Comparison of ENCODE assay signal across 13 mouse cellular contexts in genomic region chr11:25856629-25857568, GRCm38 (mm10).
DNase-seq lines count a peak whose midpoint lies in the region; ATAC-seq and TF ChIP-seq lines count a peak whose summit lies in the region.
"Had no signal": no experiment of that assay in that cellular context is flagged by ENCODE, and none has a peak within 500 bp of the region (broad histone marks: within the 10 kb centered on the region; RNA-seq: fewer than 3 reads in every experiment).

No protein-coding gene starts in this region.

- peak overlapping the region; percentile 39; the same call in 1 of the 2 replicates for H3K9ac ChIP-seq in hindbrain, embryonic 13.5 days
- no peak overlapping the region; the same call in 1 of the 2 replicates for H3K9ac ChIP-seq in midbrain, postnatal 0 days (replicated peaks; ENCODE audit: low read length, poor library complexity, severe bottlenecking)
- H3K9ac ChIP-seq: lung, embryonic 15.5 days had no signal

- no peaks in the 10 kb centered on the region for H3K36me3 ChIP-seq in forebrain, embryonic 10.5 days (replicated peaks)
- no peaks in the 10 kb centered on the region for H3K36me3 ChIP-seq in hindbrain, embryonic 13.5 days
- no peaks in the 10 kb centered on the region for H3K36me3 ChIP-seq in midbrain, postnatal 0 days (ENCODE audit: insufficient read depth, low read length)
- H3K36me3 ChIP-seq: lung, embryonic 15.5 days had no signal

- no peaks in the 10 kb centered on the region for H3K27me3 ChIP-seq in forebrain, embryonic 10.5 days (ENCODE audit: poor library complexity, severe bottlenecking)
- no peaks in the 10 kb centered on the region for H3K27me3 ChIP-seq in hindbrain, embryonic 13.5 days
- no peaks in the 10 kb centered on the region for H3K27me3 ChIP-seq in midbrain, postnatal 0 days (ENCODE audit: insufficient read depth, low read length)
- H3K27me3 ChIP-seq: lung, embryonic 15.5 days had no signal

- peak overlapping the region; percentile 33 for H3K4me2 ChIP-seq in hindbrain, embryonic 13.5 days
- peak overlapping the region; percentile 37 for H3K4me2 ChIP-seq in midbrain, postnatal 0 days (ENCODE audit: low read depth, low read length, poor library complexity, severe bottlenecking)

- DNase-seq in R1 (ENCODE audit: low read depth, low spot score), result peak; percentile 7
- no peak for DNase-seq in forebrain, embryonic 10.5 days (ENCODE audit: extremely low spot score, low spot score)
- DNase-seq in midbrain, postnatal 0 days (ENCODE audit: low spot score), result no peak
- DNase-seq in urinary bladder, adult 18-20 months (ENCODE audit: low spot score in 2 of 2), result no peak
- DNase-seq in cerebellum, postnatal 25 days, result no peak
- DNase-seq: adrenal gland, adult 2 months; kidney, postnatal 4 days; liver; spleen, adult 18-20 months had no signal

- H3K4me3 ChIP-seq in forebrain, embryonic 10.5 days, result peak overlapping the region; percentile 22; the same call in 1 of the 2 replicates
- no peak overlapping the region for H3K4me3 ChIP-seq in hindbrain, embryonic 13.5 days
- H3K4me3 ChIP-seq in midbrain, postnatal 0 days (ENCODE audit: low read depth, low read length), result no peak overlapping the region
- H3K4me3 ChIP-seq: lung, embryonic 15.5 days had no signal

- no peak overlapping the region; the same call in 1 of the 2 replicates for H3K27ac ChIP-seq in forebrain, embryonic 10.5 days
- peak overlapping the region; percentile 88 for H3K27ac ChIP-seq in hindbrain, embryonic 13.5 days
- peak overlapping the region; percentile 62 for H3K27ac ChIP-seq in midbrain, postnatal 0 days (ENCODE audit: low read depth, low read length)
- H3K27ac ChIP-seq: lung, embryonic 15.5 days had no signal

- no peaks in the 10 kb centered on the region for H3K9me3 ChIP-seq in forebrain, embryonic 10.5 days
- no peaks in the 10 kb centered on the region for H3K9me3 ChIP-seq in hindbrain, embryonic 13.5 days
- no peaks in the 10 kb centered on the region for H3K9me3 ChIP-seq in midbrain, postnatal 0 days (ENCODE audit: low read length)
- H3K9me3 ChIP-seq: lung, embryonic 15.5 days had no signal

- 27% methylated on average over 16 of the region's 16 CpGs for WGBS in forebrain, embryonic 10.5 days
- 24% methylated on average over 16 of the region's 16 CpGs for WGBS in hindbrain, embryonic 13.5 days
- WGBS in midbrain, postnatal 0 days, result 19% methylated on average over 16 of the region's 16 CpGs

- no peak for TF ChIP-seq CTCF in midbrain, postnatal 0 days (IDR thresholded peaks at IDR 0.05)

- ATAC-seq in hindbrain, embryonic 13.5 days (ENCODE audit: low FRiP score), result peak; percentile 55
- ATAC-seq in midbrain, postnatal 0 days (ENCODE audit: low FRiP score), result no peak; the same call in 1 of the 2 replicates
- ATAC-seq in cerebellum, adult (ENCODE audit: insufficient number of reproducible peaks, low FRiP score, low TSS enrichment), result no peak
- ATAC-seq: intestine, postnatal 0 days had no signal

- H3K4me1 ChIP-seq in forebrain, embryonic 10.5 days, result peaks cover 49% of the 10 kb centered on the region
- peaks cover 42% of the 10 kb centered on the region for H3K4me1 ChIP-seq in hindbrain, embryonic 13.5 days (replicated peaks)
- 0 out of 2 replicates have a peak, but pooled peaks cover 7% of the 10 kb centered on the region for H3K4me1 ChIP-seq in midbrain, postnatal 0 days (ENCODE audit: insufficient read depth, low read length)
